Mouse (Mus musculus) spleen, adult 2 months (tissue): ENCODE data around the gene Kcnip3.

Experiments
- CTCF ChIP-seq: fragments of 200-500 bp; IDR thresholded peaks from 2 replicates; pipeline ENCODE4 v1.5.1; 2011; ENCODE audit warnings: mild to moderate bottlenecking, inconsistent platforms; ENCODE audit not compliant: insufficient read depth, insufficient read length, insufficient replicate concordance; ENCODE audit errors: extremely low read depth
- POLR2A ChIP-seq: fragments of 200-500 bp; IDR thresholded peaks from 2 replicates; pipeline ENCODE4 v1.6.1; 2011; ENCODE audit warnings: low read depth, low read length, inconsistent platforms

DNA sequence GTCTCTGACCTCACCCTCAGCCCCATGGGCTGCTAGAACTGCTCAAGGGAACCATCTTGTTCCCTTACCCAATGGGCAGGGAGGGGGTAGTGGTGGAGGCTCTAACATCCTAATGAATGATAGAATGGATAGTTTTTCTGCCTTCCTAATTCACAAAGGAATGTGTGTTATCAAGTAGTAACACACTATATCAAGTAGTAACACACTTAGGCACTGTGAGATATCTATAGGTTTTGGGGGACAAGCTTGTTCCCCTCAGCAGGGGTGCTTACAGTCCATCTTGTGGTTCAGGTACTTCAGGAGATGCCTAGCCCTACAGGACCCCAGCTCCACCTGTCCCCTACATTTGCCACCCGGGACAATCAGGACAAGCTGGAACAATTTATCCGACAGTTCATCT lies 86.3 kb downstream of the Kcnip3 start:
- TF ChIP-seq CTCF (no peak), POLR2A (no peak)
